Mouse (Mus musculus): ENCODE results near the gene Emilin2.
"Not testable (repeated sequence)": the region's sequence is repeated elsewhere in the genome, so short reads cannot be mapped to it uniquely, and the experiment has no call there.

Emilin2 gene

DNA sequence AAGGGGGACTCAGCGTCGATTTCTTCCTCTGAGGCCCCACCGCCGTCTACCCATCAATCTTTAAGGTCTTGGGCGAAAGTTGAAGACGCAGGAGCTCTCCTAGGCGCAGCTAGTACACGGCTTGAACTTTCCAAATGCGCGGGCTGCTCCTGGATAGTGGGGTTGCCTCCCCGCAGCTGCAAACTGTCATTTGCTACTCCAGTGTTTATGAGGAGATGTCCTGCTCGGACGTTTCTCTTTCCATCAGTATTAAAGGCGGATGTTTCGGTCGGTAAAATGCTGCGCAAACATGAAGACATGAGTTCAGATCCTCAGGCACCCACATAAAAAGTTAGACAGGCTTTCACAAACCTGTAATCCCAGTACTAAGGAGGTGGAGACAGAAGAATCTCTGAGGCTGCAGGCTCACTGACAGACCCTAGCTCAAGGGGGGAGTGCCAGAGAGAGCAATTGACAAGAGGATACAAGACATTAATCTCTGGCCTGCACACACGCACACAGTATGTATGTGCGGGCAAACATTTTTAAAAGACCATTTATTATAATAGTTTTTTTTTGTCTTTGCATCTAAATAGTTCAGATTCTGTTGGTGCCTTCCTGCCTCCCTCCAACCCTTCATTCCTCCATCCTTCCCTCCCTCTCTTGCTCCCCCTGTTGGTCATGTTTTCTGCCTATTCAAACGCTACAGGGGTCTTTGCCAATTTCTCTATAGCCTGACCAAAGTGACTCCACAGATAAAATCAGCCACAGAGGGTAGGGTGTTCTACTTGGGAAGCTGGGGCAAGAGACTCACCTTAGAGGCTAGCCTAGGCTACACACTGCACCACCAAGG lies at the start of gene Emilin2:
TSS of gene Emilin2 (minus strand) at position 639 of the 832 bp plus-strand sequence.
- no peak for DNase-seq (ENCODE audit: low read depth)

DNA sequence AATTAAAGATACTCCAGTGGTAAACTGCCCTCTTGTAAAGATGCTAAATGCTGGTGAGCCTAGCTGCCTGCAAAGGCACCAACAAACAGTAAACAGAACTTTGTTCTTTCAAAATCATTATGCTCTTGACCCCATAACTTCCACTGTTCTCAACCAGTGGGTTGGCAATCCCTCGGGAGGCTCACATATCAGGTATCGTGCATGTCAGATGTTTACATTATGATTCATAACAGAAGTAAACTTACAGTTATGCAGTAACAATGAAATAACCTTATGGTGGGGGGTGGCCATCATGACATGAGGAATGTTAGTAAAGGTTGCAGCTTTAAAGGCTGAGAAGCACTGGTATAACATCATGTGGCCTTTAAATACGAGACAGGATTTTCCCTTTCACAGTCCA lies 43.7 kb upstream of the Emilin2 start:
- DNase-seq (ENCODE audit: low read depth), result no peak

DNA sequence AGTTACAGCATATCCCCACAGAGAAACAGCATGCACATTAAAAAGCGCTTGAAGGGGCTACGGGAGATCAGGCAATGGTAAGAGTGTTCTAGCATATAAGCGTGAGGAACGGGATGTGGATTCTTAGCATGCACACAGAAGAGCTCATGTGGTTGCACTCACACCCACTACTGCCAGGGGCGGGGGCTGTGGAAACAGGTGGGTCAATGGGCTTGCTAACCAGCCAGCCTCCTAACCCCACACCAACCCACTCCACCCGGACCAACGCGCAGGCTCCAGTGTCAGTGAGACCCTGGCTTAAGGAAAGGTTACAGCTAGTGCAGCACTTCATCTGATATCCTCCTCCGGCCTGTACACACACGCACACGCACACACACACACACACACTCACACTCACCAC lies 42.4 kb upstream of the Emilin2 start:
- DNase-seq (ENCODE audit: low read depth), result no peak

DNA sequence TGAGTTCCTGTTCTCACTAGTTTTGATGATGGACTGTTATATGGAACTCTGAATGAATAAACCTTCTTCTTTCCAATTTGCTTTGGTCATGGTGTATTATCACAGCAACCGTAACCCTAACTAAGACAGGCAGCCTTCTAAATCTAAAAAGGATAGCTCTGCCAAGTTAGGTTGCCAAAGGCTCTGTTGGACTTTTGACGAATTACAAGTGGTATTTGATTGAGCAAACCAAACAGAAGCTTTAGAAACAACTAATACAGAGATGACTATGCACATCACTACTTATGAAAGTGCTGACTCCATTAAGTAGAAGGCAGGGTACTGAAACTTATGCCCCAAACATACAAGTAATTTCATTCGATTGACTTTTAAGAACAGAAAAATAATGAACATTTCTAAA lies 36.4 kb upstream of the Emilin2 start:
- DNase-seq (ENCODE audit: low read depth), result no peak

DNA sequence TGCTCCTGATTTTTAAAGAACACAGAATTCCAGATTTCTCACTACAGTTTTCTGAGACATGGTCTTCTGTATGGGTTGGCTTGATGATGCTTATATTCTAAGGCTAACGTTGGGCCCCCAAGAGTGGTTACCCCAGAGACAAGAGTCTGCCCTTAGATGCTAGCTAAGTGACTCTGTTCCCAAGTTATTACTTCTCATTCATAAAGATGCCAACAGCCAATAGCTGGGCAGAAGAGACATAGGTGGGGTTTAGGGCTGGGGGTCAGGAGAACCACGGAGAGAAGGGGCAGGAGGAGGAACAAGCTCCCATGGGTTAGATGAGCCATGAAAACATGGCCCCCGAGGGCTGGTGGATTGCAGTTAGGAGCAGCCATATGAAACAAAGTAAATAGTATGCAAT lies 30.2 kb upstream of the Emilin2 start:
- no peak for DNase-seq (ENCODE audit: low read depth)

DNA sequence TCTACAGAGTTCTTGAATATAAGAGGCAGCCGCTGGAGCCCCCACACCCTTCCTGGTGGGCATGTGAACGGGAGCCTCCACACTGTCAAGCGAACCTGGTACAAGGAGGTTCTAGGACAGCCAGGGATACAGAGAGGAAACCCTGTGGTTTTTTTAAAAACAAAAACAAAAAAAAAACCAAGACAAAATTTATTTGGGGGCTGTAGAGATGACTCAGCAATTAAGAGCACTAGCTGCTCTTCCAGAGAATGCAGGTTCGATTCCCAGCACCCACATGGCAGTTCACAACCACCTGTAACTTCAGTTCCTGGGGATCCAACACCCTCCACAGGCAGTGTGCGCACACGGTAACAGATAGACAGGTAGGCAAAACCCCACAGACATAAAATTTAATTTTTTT lies 26.8 kb upstream of the Emilin2 start:
- DNase-seq (ENCODE audit: low read depth), result no peak

DNA sequence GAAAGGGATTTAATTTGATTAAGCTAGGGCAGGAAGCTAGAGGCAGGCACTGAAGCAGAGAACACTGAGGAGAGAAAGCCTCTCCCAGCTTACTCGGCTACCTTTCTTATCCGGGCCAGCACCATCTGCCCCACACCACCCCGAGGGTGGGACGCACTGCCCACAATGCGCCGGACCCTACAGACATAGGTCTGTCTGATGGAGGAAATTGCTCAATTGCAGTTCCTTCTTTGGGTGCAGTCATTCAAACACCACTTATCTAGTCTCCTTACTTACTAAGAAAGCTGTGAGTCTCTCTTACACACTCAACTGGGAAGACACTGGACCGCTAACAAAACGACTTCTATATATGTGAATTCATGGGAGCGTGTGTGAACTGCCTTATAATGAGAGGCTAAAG lies 25.8 kb upstream of the Emilin2 start:
- no peak for DNase-seq (ENCODE audit: low read depth)

DNA sequence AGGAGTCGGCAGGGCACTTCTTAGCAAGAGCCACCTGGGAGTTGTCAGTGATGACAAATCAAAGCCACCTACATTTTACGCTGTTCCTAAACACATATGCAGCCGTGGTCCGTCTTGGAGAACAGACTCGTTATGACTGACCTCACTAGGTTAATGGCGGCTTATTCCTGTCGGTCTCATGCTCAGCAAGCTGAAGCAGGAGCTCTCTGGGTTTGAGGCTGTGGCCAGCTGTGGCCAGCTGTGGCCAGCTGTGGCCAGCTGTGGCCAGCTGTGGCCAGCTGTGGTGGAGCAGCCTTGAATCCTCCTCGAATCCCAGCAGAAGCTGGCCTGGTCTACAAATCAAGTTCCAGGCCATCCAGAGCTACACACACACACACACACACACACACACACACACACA lies 24.6 kb upstream of the Emilin2 start:
- no peak for DNase-seq (ENCODE audit: low read depth)

DNA sequence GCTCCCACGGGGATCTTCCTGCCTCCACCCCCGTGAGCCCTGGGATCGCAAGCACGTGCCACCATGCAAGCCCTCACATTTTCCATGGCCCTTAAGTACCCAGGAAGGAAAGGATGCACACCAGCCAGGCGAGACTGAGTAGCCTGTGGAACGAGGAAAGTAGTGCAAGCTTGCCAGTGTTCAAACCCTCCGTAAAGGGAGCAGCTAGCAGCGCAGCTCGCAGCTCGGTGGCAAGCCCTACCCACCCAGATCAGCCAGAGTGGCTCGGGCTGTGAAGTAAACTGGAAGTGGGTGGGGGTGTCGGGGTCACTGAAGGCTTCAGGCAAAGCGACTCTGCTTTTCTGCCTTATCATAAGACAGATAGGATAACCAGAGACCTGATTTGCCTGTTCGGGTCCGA lies 20.5 kb upstream of the Emilin2 start:
- DNase-seq (ENCODE audit: low read depth), result no peak

DNA sequence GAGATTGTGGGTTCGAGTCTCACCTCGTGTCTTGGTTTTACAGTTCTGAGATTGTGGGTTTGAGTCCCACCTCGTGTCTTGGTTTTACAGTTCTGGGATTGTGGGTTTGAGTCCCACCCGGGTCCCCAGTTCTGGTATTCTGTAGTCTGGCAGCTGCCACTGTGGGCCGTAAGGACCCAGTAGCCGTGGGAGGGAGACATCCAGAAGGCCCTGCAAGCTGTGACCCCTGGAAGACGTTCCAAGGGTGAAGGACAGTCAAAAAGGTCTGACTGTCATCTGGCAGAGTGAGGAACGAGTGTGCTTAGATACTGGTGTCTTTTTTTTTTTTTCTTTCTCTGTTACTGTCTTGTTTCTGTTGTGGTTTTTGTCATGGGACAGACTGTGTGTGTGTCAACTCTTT lies 9.0 kb upstream of the Emilin2 start:
- DNase-seq (ENCODE audit: low read depth), result not testable (repeated sequence)

DNA sequence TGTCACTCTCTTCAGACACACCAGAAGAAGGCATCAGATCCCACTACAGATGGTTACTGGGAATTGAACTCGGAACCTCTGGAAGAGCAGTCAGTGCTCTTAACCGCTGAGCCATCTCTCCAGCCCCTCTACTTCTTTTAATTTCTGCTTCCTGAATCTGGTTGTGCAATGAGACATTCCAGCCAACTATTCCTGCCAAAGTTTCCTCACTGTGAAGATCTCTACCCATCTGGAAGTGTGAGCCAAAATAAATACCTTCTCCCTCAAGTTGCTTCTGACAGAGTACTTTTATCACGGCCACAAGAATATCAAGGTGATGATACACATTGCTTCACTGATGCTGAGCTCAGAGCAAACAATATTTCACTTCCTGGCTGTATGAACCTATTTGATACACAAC lies 7.6 kb upstream of the Emilin2 start:
- DNase-seq (ENCODE audit: low read depth), result no peak

DNA sequence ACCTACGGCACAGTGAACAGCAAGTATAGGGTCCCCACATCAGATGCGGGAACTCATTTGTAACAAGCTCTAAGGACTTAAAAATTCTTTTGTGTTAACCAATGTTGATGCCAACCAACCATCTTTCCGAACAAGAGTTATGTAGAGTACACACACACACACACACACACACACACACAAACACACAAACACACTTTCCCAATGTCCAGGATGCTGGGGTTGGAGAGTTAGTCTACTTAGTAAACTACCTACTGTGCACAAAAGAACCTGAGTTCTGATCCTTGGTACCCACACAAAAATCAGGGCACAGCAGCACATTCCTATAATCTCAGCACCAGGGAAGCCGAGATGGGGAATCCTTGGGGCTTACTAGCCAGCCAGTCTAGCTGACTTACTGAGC lies 5.8 kb upstream of the Emilin2 start:
- DNase-seq (ENCODE audit: low read depth), result no peak

DNA sequence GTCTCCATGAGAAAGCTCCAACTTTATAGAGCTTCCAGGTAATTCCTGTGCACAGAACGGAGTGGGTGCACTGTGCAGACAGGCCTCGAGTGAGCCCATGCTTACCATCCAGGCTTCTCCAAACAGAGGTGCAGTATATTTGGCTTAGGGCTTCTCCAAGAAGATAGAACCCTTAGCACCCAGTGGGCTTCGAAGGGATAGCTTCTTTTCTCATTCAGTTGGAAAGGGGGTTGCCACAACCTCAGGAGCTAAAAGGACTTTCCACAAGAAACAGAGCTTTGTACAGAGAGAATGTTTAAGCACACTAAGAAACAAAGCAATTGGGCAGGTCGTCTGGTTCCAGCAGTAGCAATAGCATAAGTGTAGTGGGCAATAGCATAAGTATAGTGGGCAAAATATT lies 2.5 kb upstream of the Emilin2 start:
- no peak for DNase-seq (ENCODE audit: low read depth)

DNA sequence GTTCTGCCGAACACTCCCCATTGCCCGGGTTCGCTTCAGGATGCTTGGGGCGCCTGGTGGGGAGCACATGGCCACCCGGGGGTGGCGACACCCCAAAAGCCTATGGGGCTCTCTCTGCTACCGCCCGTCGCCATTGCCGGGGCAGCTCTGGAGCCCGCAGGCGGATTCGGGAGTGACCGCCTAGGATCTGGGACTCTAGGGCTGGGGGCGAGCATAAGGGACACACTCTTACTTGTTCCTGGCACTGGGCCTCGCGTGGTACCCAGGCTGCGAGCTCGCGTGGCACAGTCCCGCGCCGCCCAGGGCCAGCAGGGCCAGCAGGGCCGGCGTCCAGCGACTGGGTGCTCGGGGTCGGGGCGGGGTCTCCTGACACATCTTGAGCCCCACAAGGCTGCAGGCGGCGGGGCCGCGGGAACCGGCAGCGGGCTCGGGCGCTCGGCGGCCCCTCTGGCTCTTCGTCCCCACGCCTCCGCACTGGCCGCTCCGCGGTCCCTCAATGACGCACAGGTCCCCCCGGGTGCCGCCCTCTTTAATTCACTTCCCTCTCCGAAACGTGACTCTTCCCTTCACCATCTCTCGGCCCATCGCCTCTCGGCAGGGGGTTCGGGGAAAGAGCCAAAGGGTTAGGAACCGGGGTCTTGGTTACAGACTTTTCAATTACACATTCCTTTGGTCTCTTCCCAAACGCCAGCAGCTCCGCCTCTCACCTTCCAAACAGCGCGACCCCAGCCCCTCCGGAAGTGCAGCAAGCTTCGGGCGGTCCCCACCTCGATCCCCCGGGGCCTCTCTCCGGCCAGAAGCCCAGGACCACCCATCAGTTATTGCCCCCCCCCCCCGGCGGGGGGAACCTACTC lies 1.1 kb downstream of the Emilin2 start:
- DNase-seq (ENCODE audit: low read depth), result no peak

DNA sequence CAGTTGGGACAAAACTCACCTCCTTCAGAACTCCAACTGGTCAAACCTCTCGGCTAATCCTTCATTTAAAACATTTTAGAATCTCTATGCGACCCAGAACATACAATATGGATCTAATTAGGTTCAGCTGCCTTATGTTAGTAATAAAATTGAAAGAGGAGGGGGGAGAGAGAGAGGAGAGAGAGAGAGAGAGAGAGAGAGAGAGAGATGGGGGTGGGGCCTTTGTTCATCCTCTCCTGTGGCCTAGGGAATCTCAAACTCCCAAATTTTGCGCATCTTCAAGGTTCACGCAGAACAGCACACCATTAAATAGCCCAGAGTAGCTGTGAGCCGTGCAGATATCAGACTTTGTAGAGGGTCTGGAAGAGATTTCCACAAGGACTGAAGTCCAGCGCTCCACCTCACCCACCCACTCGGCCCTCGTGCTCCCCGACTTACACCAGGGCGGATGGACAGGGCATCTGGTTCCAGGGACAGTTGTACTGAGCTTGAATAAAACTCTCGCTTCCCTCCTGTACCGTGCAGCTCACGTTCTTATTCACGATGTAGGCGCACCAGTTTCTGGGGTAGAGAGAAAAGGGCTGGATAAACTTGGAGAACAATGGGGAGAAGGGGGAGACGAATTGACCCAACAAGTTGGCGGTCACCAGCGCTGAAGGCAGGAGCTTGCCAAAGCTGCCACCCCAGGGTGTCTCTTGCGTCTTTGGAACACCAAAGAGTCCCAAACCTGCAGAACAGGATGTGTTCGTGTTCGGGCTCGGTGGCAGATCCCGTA lies 1.9 kb downstream of the Emilin2 start:
- DNase-seq (ENCODE audit: low read depth), result no peak

DNA sequence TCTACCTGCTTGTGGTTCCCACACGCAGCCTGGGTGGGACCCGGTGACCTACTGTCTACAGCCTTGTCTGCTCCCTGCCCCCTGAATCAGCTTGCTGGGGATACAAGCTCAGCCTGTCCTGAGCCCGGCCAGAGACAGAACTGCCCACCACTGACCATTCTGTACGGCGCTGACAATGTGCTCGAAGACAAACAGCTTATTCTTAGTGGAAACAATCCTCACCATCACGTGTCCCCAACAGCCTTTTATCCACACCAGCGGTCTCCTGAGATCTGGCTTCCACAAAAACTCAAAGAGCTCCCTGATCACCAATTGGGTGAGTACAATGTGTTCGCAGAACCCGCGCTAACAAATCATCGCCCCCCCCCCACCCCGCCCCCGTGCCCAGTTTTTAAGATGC lies 2.6 kb downstream of the Emilin2 start:
- no peak for DNase-seq (ENCODE audit: low read depth)

DNA sequence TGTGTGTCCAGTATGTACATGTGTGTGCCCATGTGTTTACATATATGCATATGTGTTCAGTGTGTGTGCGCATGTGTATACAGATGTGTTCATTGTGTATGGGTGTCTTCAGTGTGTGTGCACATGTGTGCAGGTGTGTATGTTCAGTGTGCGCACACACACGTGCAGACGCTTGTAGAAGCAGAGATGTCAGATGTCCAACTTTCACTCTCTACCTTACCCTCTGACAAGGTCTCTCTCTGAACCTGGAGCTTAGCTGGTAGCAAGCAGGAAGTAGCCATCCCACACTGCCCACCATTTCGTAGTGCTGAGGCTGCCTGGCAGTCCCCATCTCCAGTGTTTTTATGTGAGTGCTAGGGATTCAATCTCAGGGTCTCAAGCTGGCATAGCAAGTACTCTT lies 3.5 kb downstream of the Emilin2 start:
- DNase-seq (ENCODE audit: low read depth), result no peak

DNA sequence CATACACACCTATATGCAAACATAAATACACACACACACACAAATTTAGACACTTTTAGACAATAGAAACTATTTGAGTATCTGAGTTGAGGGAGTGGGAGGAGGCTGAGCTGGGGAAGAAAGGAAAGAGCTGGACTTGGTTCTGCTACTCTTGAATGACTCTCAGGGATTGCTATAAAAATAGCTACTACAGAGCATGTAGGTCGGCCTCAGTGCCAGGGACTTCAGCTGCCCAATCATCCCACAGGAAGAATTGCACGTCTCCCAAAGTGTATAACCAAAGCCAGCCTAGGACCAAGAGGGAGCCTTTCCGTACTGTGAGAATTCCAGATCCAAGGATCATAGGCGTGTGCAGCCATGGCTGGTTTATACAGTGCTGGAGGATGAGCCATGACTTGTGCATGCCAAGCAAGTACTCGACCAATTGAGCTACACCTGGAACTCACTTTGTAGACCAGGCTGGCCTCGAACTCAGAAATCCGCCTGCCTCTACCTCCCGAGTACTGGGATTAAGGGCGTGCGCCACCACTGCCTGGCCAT lies 4.5 kb downstream of the Emilin2 start:
- DNase-seq (ENCODE audit: low read depth), result no peak

DNA sequence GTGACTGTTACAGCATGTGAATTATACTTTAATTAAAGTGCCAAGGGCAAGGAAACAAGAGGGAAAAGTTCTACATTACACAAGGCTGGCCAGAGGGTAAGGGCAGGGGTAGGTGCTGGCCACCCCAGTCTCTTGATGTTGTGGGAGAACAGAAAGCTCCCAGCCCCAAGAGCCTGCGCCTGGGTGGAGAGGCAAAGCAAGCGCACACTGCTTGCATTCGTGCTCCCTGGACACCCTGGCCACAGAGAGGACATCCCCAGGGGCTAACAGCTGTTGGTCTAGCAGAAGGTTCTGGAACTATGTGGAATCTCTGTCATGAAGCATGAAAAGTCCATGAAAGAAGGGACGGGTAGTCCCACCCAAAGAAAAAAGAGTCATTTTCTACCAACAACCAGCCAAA lies 5.1 kb downstream of the Emilin2 start:
- no peak for DNase-seq (ENCODE audit: low read depth)

DNA sequence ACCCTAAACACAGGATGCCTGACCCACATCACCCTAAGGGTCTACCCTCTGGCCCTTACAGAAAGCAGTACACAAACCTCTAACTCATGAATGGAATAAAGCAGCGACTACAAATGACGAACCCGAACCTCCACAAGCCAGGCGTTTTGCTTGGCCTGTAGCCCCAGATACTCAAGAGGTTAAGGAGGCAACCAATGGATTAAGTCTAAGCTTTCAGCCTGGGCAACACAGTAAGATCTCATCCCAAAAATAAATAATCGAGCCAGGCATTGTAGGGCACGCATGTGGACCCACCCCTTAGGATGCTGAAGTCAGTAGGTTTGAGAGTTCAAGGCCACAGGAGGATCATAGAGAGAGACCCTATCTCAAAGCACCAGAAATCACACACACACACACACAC lies 5.7 kb downstream of the Emilin2 start:
- no peak for DNase-seq (ENCODE audit: low read depth)

DNA sequence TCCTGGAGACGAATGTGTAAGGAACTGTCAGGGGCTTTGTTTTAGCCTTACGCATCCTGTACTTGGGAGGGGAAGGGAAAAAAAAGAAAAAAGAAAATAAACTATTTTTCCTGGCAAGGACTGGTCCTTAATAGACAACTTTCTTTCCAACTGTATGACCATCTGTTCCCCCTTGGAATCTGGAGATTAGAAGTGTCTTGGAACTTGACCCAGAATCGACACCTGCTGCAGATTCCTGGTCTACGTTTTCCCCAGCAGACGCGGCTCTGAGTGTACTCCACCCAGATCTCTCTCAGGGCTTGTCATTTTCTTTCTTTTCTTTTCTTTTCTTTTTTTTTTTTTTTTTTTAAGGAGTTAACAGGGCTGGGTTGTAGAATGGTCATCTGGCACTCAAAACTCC lies 8.3 kb downstream of the Emilin2 start:
- DNase-seq (ENCODE audit: low read depth), result no peak

DNA sequence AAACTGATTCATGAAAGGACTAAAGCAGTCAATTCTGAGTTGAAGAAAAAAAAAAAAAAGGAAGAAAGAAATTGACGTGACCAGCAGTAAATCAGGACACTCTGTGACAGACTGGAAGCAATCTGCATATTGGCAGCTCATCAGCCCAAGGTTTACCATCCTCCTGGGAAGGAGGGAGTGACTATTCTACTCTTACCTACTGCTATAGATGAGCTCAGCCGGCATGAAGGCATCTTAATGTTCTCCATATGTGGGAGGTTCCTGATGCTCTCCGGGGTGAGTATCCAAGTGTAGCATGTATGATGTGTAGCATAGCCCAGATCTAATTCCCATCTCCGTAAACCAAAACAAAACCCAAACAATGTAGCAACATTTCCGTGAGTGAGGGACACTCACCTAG lies 10.4 kb downstream of the Emilin2 start:
- DNase-seq (ENCODE audit: low read depth), result no peak
